Mouse (Mus musculus) olfactory bulb, adult 2 months (tissue): Measurements from ENCODE around the gene Gtf2h1. TPM values are rescaled to one million over a fixed set of nuclear protein-coding genes. Genes with fewer than 3 reads are reported as not detected.
"Not testable (repeated sequence)": the region's sequence is repeated elsewhere in the genome, so short reads cannot be mapped to it uniquely, and the experiment has no call there.

ENCODE experiments used
- H3K27ac ChIP-seq: fragments of 200-500 bp; 2 replicates; pipeline ENCODE4 v1.5.1; 2012; ENCODE audit warnings: low read depth, low read length; ENCODE audit not compliant: insufficient read depth
- H3K4me1 ChIP-seq: fragments of 200-500 bp; 2 replicates; pipeline ENCODE4 v1.6.1; 2012; ENCODE audit warnings: low read length; ENCODE audit not compliant: control insufficient read depth, insufficient read depth
- H3K4me3 ChIP-seq: fragments of 200-500 bp; 2 replicates; pipeline ENCODE4 v1.5.1; 2012; ENCODE audit warnings: mild to moderate bottlenecking, low read depth, low read length, moderate library complexity; ENCODE audit not compliant: insufficient read depth
- CTCF ChIP-seq: fragments of 200-500 bp; IDR thresholded peaks from 2 replicates; pipeline ENCODE4 v1.5.1; 2012; ENCODE audit warnings: low read depth, mild to moderate bottlenecking, low read length, moderate library complexity; ENCODE audit not compliant: insufficient read depth
- POLR2A ChIP-seq: fragments of 200-500 bp; IDR thresholded peaks from 2 replicates; pipeline ENCODE4 v1.6.1; 2012; ENCODE audit warnings: mild to moderate bottlenecking, low read depth, low read length, moderate library complexity; ENCODE audit not compliant: insufficient read depth
- WGBS: fragments of 180-500 bp; shearing (Covaris S2); methylation state at CpG from one replicate; pipeline ENCODE4 v1.1.7; 2018; 5-methylcytosine and 5-hydroxymethylcytosine counted together
- polyA plus RNA-seq: library from polyadenylated mRNA; stranded (reverse); fragments of >200 nt; gene quantifications from 2 replicates; pipeline ENCODE4 v1.2.4, GENCODE M21; 2012; ENCODE audit warnings: low replicate concordance; ENCODE audit not compliant: missing spikeins, insufficient read depth, insufficient read length

Gtf2h1 gene
- polyA plus RNA-seq, 1 experiment, result not detected

DNA sequence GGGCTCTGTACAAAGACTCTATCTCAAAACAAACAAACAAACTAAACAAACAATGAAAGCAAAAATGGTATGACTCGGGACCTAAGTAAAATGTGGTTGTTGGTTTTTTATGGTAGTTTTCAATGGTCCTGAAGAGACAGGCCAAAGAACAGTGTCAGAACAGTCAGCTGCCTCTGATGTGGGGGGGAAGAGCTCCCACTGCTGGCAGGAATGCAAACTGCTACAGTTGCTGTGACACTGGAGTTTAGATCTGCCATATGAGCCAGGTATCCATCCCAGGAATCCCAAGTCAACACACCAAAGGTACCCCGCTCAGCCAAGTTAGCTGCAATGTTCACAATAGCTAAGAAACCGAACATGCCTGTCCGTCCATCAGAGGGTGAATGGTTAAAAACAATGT is 25.2 kb upstream of the Gtf2h1 start:
- no peak for TF ChIP-seq POLR2A
- peak; percentile 51 for TF ChIP-seq CTCF
- 66% methylated on average over 4 of the region's 4 CpGs for WGBS
- H3K4me3 ChIP-seq, result no peak overlapping the region

GRCm38 (mm10) chr7:46789177-46789849 is 6.6 kb upstream of the Gtf2h1 start:
- TF ChIP-seq POLR2A (no peak), CTCF (no peak)
- WGBS, result 87% methylated on average over 5 of the region's 5 CpGs
- Histone ChIP-seq H3K4me1 (no peaks in the 10 kb centered on the region), H3K4me3 (no peak overlapping the region), H3K27ac (no peak overlapping the region)

More for the DNA sequence above, 25.2 kb upstream of the Gtf2h1 start:
- H3K27ac ChIP-seq, result no peak overlapping the region
- no peaks in the 10 kb centered on the region for H3K4me1 ChIP-seq

GRCm38 (mm10) chr7:46793871-46794270 is 2.0 kb upstream of the Gtf2h1 start:
- TF ChIP-seq POLR2A (no peak), CTCF (no peak)
- WGBS, result 84% methylated on average over 4 of the region's 4 CpGs
- Histone ChIP-seq H3K4me1 (peaks cover 2% of the 10 kb centered on the region; the same call in 1 of the 2 replicates), H3K27ac (no peak overlapping the region), H3K4me3 (no peak overlapping the region)

GRCm38 (mm10) chr7:46796206-46796679 is 340 bp downstream of the Gtf2h1 start:
- under 1% methylated on average over 31 of the region's 31 CpGs for WGBS
- Histone ChIP-seq H3K4me3 (peak overlapping the region; percentile 68), H3K4me1 (peaks cover 4% of the 10 kb centered on the region; the same call in 1 of the 2 replicates), H3K27ac (no peak overlapping the region)
- TF ChIP-seq CTCF, result no peak

- peak overlapping the region; percentile 33 for H3K4me3 ChIP-seq
- 56% methylated on average over 6 of the region's 6 CpGs for WGBS
- H3K4me1 ChIP-seq, result peaks cover 4% of the 10 kb centered on the region; the same call in 1 of the 2 replicates
- TF ChIP-seq CTCF (no peak), POLR2A (no peak)
- no peak overlapping the region for H3K27ac ChIP-seq
These were observed 876 bp downstream of the Gtf2h1 start for GRCm38 (mm10) chr7:46796779-46797178.

- 96% methylated on average over 6 of the region's 6 CpGs for WGBS
- Histone ChIP-seq H3K4me3 (no peak overlapping the region), H3K27ac (no peak overlapping the region), H3K4me1 (no peaks in the 10 kb centered on the region)
- no peak for TF ChIP-seq CTCF
- TF ChIP-seq POLR2A, result no peak
These were observed 14.4 kb downstream of the Gtf2h1 start for GRCm38 (mm10) chr7:46810325-46810724.

GRCm38 (mm10) chr7:46814012-46814411 is 18.1 kb downstream of the Gtf2h1 start:
- Histone ChIP-seq H3K4me1 (no peaks in the 10 kb centered on the region), H3K27ac (no peak overlapping the region), H3K4me3 (no peak overlapping the region)
- WGBS, result 94% methylated on average over 4 of the region's 4 CpGs
- TF ChIP-seq CTCF, result no peak
- TF ChIP-seq POLR2A, result no peak

DNA sequence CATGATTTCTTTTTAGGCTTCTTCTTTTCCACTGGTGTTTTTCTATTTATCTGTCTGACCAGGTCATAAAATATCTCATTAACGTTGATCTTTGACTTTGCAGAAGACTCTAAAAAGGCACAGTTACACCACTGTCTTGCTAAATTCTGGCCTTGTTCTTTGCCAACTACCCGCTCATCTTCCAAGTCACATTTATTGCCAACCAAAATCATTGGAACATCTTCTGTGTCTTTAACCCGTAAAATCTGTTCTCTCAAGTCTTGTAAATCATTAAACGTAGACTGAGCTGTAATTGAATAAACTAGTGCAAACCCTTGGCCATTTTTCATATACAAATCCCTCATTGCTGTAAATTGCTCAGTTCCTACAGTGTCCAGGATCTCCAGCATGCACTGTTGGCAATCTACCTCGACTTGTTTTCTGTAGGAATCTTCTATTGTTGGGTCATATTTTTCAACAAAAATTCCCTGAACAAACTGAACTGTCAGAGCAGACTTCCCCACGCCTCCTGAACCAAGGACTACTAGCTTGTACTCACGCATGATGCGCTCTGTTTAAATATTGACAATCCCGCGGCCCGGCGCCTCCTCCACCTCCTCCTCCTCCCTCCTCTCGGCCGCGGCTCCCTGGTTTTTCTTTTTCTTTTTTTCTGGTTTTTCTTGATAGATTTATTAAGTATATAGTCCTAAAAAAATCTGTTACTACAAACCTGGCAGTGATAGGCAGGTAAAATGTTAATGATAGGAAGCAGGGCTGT is 25.2 kb downstream of the Gtf2h1 start:
- H3K27ac ChIP-seq, H3K4me3 ChIP-seq, H3K4me1 ChIP-seq: not testable (repeated sequence)
- 91% methylated on average over 15 of the region's 15 CpGs for WGBS

DNA sequence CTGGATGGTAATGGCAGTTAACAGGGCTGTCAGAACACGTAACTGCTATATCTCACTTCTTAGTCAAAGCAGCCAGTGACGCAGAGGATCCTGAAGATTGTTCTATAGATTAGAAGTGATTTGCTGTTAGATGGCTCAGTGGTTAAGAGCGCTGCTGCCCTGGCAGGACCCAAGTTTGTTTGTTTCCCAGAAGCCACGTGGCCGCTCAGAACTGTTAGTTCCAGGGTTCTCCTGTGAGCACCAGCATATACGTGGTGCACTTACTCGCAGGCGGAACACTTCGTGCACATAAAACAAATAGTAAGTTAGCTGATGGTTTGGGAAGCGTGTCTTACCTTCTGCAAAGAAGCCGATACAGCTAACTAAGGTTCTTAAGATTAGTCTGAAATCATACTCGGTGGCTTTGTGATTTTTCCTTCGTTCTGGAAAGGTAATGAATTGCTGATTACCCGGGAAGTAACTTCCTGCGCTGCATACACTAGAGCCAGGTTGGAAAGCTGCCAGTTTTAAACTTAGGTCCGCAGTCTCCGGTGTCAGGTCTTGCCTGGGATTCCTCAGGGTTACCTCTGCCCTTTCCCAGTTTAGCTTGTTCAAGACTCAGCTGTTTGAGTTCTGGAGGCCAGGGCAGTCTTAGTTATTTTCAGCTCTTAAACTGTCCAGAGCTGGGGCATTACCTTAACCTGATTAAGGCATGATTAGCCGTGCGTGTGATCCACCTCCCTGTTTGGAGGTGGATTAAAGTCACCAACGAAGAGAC is 31.3 kb downstream of the Gtf2h1 start:
- H3K4me1 ChIP-seq, result no peaks in the 10 kb centered on the region
- H3K27ac ChIP-seq, result no peak overlapping the region
- WGBS, result 73% methylated on average over 20 of the region's 20 CpGs
- no peak for TF ChIP-seq CTCF
- no peak for TF ChIP-seq POLR2A
- H3K4me3 ChIP-seq, result no peak overlapping the region

DNA sequence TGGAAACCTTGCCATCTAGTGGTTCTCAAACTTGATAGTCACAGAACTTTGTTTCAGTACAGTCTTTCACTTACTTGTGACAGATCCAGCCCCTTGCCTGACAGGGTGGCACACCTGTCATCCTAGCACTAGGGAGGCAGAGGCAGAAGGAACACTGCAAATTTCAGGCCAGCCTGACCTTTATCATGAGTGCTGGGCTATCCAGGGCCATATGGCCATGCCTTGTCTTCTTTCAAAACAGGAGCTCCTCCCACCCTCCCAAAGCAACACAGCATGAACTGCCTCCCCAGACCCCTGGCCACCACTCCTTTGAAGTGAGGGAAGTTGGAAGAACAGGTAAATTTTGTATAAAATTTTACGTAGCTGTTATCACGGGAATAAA is 31.9 kb downstream of the Gtf2h1 start:
- H3K27ac ChIP-seq, result no peak overlapping the region
- TF ChIP-seq POLR2A, result no peak
- TF ChIP-seq CTCF, result no peak
- no peaks in the 10 kb centered on the region for H3K4me1 ChIP-seq
- no peak overlapping the region for H3K4me3 ChIP-seq
- WGBS, result 89% methylated on average over 2 of the region's 2 CpGs
